Mouse (Mus musculus) heart, embryonic 14.5 days (tissue): ENCODE results near the gene Cib1. TPM values are rescaled to one million over a fixed set of nuclear protein-coding genes. Genes with fewer than 3 reads are reported as not detected.
A peak's percentile ranks its signal among the peaks of the same experiment; 100 is the strongest.

Experiments used
- ATAC-seq: fragments of 200-750 bp; cut with Nextera tagmentation; 2 replicates; pipeline ENCODE4 v1.8.0; 2017; ENCODE audit warnings: low read depth, moderate TSS enrichment; ENCODE audit not compliant: insufficient number of reproducible peaks, insufficient read depth, low FRiP score
- H3K27ac ChIP-seq, 2 experiments: fragments of 200-500 bp in 1 of 2; fragments of 300-500 bp in 1 of 2; sonication (generic) in 1 of 2; replicated peaks in 1 of 2; 2 replicates each; pipeline ENCODE4 v1.5.1; 2012 to 2014; ENCODE audit warnings: low read depth in 2 of 2, low read length in 2 of 2, control low read depth in 1 of 2, mild to moderate bottlenecking in 1 of 2, mixed read lengths in 1 of 2; ENCODE audit not compliant: control insufficient read depth in 1 of 2, insufficient read depth in 1 of 2
- H3K27me3 ChIP-seq: fragments of 300-500 bp; sonication (generic); 2 replicates; pipeline ENCODE4 v1.6.1; 2014; ENCODE audit warnings: mild to moderate bottlenecking, low read length, control low read depth; ENCODE audit not compliant: control insufficient read depth, insufficient read depth
- H3K36me3 ChIP-seq: fragments of 300-500 bp; sonication (generic); 2 replicates; pipeline ENCODE4 v1.6.1; 2014; ENCODE audit warnings: mild to moderate bottlenecking, control low read depth, low read length, mixed read lengths; ENCODE audit not compliant: control insufficient read depth, insufficient read depth
- H3K4me1 ChIP-seq, 2 experiments: fragments of 200-500 bp in 1 of 2; fragments of 300-500 bp in 1 of 2; sonication (generic) in 1 of 2; 2 replicates each; pipeline ENCODE4 v1.6.1; 2012 to 2014; ENCODE audit warnings: low read length in 2 of 2, control low read depth in 1 of 2, mixed read lengths in 1 of 2; ENCODE audit not compliant: control insufficient read depth in 2 of 2, insufficient read depth in 2 of 2
- H3K4me2 ChIP-seq: fragments of 300-500 bp; sonication (generic); 2 replicates; pipeline ENCODE4 v1.6.1; 2014; ENCODE audit warnings: mild to moderate bottlenecking, low read length
- H3K4me3 ChIP-seq, 2 experiments: fragments of 200-500 bp in 1 of 2; fragments of 300-500 bp in 1 of 2; sonication (generic) in 1 of 2; 2 replicates each; pipeline ENCODE4 v1.5.1; 2012 to 2014; ENCODE audit warnings: low read length in 2 of 2, mild to moderate bottlenecking in 2 of 2, control low read depth in 1 of 2, low read depth in 1 of 2, moderate library complexity in 1 of 2; ENCODE audit not compliant: control insufficient read depth in 1 of 2, insufficient read depth in 1 of 2
- H3K9ac ChIP-seq: fragments of 300-500 bp; sonication (generic); 2 replicates; pipeline ENCODE4 v1.6.1; 2014; ENCODE audit warnings: mild to moderate bottlenecking, low read length
- H3K9me3 ChIP-seq: fragments of 300-500 bp; sonication (generic); 2 replicates; pipeline ENCODE4 v1.6.1; 2016; ENCODE audit warnings: low read length, control low read depth; ENCODE audit not compliant: control insufficient read depth
- WGBS: fragments of 180-500 bp; shearing (Covaris S2); extraction: QIAGEN DNeasy Blood & Tissue Kit; methylation state at CpG from one replicate; pipeline ENCODE4 v1.1.7; 2014; 5-methylcytosine and 5-hydroxymethylcytosine counted together
- polyA plus RNA-seq: library from polyadenylated mRNA; unstranded; fragments of >200 nt; fragmentation: Nextera tagmentation; extraction: Ambion mirVana; gene quantifications from 2 replicates; pipeline ENCODE4 v1.2.1, GENCODE M21; 2014

Gene Cib1
- polyA plus RNA-seq, 1 experiment from 2014 or later, result 56.1 TPM

GRCm38 (mm10) chr7:80197371-80197770, 35.2 kb downstream of the Cib1 start:
- no peak for ATAC-seq
- peak overlapping the region; percentile 79 for H3K9ac ChIP-seq

DNA sequence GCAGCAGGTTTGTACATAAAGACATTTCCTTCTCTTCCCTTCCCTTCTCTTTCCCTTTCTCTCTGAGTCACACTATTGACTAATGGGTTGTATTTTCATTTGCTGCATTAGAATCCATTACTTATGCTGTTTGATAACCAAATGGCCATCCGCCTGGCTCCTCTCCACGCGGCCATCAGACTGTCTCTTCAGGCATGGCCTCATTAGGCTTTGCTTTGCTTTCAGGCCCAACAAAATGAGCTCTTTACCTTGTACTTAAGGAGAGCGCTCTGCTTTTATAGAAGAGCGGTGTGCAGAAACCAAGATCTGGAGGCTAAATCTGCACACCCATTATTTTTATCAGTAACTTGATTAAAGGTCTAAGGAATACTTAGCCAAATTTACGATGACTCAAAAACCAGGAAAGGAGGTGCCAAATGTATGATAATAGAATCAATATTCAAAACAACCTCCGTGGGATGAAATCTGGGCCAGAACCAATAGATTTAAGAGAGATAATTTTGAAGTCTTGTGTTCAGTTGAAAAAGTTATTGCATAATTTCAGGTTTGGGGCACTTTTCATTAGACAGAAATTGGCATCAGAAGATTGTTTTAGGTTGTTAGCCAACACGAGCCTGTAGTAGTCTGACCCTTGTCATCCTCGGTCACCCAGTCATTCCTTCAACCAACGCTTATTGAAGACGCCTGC, 36.9 kb downstream of the Cib1 start:
- H3K9ac ChIP-seq, result no peak overlapping the region
- WGBS, result 88% methylated on average over 10 of the region's 11 CpGs
- no peaks in the 10 kb centered on the region for H3K9me3 ChIP-seq
- no peak for ATAC-seq
- no peak overlapping the region for H3K4me3 ChIP-seq
- H3K27ac ChIP-seq, result no peak overlapping the region
- H3K36me3 ChIP-seq, result peaks cover 3% of the 10 kb centered on the region; the same call in 1 of the 2 replicates
- no peaks in the 10 kb centered on the region for H3K27me3 ChIP-seq
- H3K4me1 ChIP-seq, result peaks cover 19 to 40% of the 10 kb centered on the region in 2 experiments
- no peak overlapping the region for H3K4me2 ChIP-seq

More at GRCm38 (mm10) chr7:80197371-80197770, 35.2 kb downstream of the Cib1 start:
- 32% methylated on average over 4 of the region's 4 CpGs for WGBS
- Histone ChIP-seq H3K9me3 (no peaks in the 10 kb centered on the region), H3K36me3 (peaks cover 8% of the 10 kb centered on the region; the same call in 1 of the 2 replicates), H3K4me2 (peak overlapping the region; percentile 82), H3K27ac (peak overlapping the region in 1 of 2 experiments; percentile 79; a peak in 2 of 4 replicates), H3K27me3 (no peaks in the 10 kb centered on the region), H3K4me1 (peaks cover 7 to 23% of the 10 kb centered on the region in 2 experiments), H3K4me3 (peak overlapping the region in 1 of 2 experiments; percentile 65; a peak in 1 of 4 replicates)

- Histone ChIP-seq H3K4me1 (peaks cover 21 to 42% of the 10 kb centered on the region in 2 experiments), H3K4me3 (no peak overlapping the region), H3K27me3 (no peaks in the 10 kb centered on the region), H3K9me3 (no peaks in the 10 kb centered on the region), H3K36me3 (no peaks in the 10 kb centered on the region; the same call in 1 of the 2 replicates), H3K4me2 (no peak overlapping the region), H3K27ac (no peak overlapping the region), H3K9ac (no peak overlapping the region)
- 85% methylated on average over 5 of the region's 5 CpGs for WGBS
- no peak for ATAC-seq
These were observed 37.5 kb downstream of the Cib1 start for GRCm38 (mm10) chr7:80195146-80195545.

- 78% methylated on average over 13 of the region's 13 CpGs for WGBS
- Histone ChIP-seq H3K36me3 (no peaks in the 10 kb centered on the region), H3K9me3 (no peaks in the 10 kb centered on the region), H3K27me3 (no peaks in the 10 kb centered on the region), H3K9ac (no peak overlapping the region), H3K27ac (no peak overlapping the region), H3K4me3 (no peak overlapping the region), H3K4me1 (peaks cover 18 to 39% of the 10 kb centered on the region in 2 experiments), H3K4me2 (no peak overlapping the region)
- no peak for ATAC-seq
These were observed 38.5 kb downstream of the Cib1 start for GRCm38 (mm10) chr7:80193941-80194739.

DNA sequence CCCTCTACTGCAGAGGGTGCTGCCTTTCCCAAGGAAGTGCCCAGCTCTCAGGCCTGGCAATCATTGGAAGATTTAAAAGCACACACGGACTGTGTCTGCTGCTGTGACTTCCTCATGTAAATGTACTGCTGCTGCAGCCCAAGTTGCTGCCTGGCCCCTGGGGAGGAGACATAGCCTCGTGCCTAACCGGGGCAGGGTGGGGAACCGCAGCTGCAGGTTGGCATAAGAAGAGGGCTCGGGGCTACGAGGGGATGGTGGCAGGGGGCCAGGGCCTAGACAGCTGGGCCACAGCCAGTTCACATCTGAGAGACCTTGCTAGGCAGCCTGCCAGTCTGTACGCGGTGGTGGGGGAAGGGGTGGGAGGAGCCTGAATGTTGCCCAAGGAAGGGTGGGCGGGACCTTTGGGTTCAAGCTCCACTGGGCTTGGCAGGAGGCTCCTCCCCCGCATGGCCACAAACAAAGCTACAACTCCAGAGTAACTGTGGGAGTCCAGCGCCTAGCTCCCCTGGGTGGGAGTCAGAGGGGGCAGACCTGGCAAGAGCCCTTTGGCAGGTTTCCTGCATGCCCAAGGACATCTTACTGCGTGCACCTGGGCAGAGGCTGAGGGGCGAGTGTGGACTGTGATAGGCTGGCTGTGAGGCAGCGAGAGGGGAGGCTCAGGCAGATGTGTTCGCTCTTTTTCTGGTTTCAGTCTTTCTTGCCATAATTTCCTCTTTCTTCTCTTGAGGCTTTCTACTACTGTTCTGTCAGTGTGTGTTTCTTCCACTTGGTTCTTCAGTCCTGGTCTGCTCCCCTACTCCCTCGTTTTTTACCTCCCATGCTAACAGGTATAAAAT, 40.2 kb downstream of the Cib1 start:
- Histone ChIP-seq H3K36me3 (no peaks in the 10 kb centered on the region), H3K4me2 (peak overlapping the region; percentile 64), H3K27ac (peak overlapping the region; percentile 73 to 85), H3K9me3 (no peaks in the 10 kb centered on the region), H3K4me3 (peak overlapping the region; percentile 22 to 24; a peak in 3 of 4 replicates), H3K4me1 (peaks cover 19 to 42% of the 10 kb centered on the region in 2 experiments), H3K27me3 (no peaks in the 10 kb centered on the region), H3K9ac (peak overlapping the region; percentile 70)
- 11% methylated on average over 16 of the region's 16 CpGs for WGBS
- ATAC-seq, result peak; percentile 77

DNA sequence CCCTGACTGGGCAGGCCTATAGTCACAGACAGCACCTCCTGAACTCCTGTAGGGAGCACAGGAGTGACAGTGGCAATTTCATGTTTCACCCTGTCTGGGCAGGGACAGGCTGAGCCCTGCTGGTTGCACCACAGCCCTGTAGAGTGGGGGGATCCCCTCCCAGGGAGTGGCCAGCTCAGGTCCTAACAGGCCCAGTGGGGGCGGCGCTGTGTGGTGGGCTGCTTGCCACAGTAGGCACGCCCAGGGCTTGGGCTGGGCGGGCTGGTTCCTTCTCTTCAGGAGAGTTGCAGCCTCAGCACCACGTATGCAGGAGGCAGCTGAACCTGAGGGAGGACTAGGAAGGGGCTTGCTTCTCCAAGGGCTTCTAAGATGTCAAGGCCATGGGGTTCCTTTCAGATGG, 41.2 kb downstream of the Cib1 start:
- 39% methylated on average over 5 of the region's 5 CpGs for WGBS
- Histone ChIP-seq H3K9ac (peak overlapping the region; percentile 70), H3K36me3 (no peaks in the 10 kb centered on the region), H3K4me1 (peaks cover 21 to 43% of the 10 kb centered on the region in 2 experiments), H3K4me3 (no peak overlapping the region), H3K9me3 (no peaks in the 10 kb centered on the region), H3K27ac (peak overlapping the region; percentile 50 to 85; a peak in 3 of 4 replicates), H3K4me2 (peak overlapping the region; percentile 64), H3K27me3 (no peaks in the 10 kb centered on the region)
- ATAC-seq, result no peak
